Mouse (Mus musculus): Measurements from ENCODE around the gene Tshr. TPM values are rescaled to one million over a fixed set of nuclear protein-coding genes. Genes with fewer than 3 reads are reported as not detected.
"Not testable (repeated sequence)": the region's sequence is repeated elsewhere in the genome, so short reads cannot be mapped to it uniquely, and the experiment has no call there.

Tshr gene
- total and polyA plus RNA-seq, 2 experiments from 2014 or later, result 0.53 to 0.55 TPM

GRCm38 (mm10) chr12:91551773-91552526 lies 167.6 kb downstream of the Tshr start:
- Histone ChIP-seq H3K4me2 (ENCODE audit: low read depth, low read length, poor library complexity, severe bottlenecking) (peak overlapping the region; percentile 12), H3K4me3 (ENCODE audit: low read depth, low read length) (no peak overlapping the region), H3K9me3 (ENCODE audit: low read length) (no peaks in the 10 kb centered on the region), H3K36me3 (ENCODE audit: insufficient read depth, low read length) (no peaks in the 10 kb centered on the region), H3K4me1 (ENCODE audit: insufficient read depth, low read length) (no peaks in the 10 kb centered on the region), H3K27ac (ENCODE audit: low read depth, low read length) (no peak overlapping the region), H3K9ac (replicated peaks; ENCODE audit: low read length, poor library complexity, severe bottlenecking) (no peak overlapping the region), H3K27me3 (ENCODE audit: insufficient read depth, low read length) (no peaks in the 10 kb centered on the region)
- ATAC-seq (ENCODE audit: low FRiP score), result peak; percentile 71
- WGBS, result 41% methylated on average over 19 of the region's 19 CpGs
- DNase-seq (ENCODE audit: low spot score), result peak; percentile 69
- no peak for TF ChIP-seq CTCF (IDR thresholded peaks at IDR 0.05)

- H3K36me3 ChIP-seq (ENCODE audit: insufficient read depth, low read length); H3K4me3 ChIP-seq (ENCODE audit: low read depth, low read length); ATAC-seq (ENCODE audit: low FRiP score); H3K9ac ChIP-seq (replicated peaks; ENCODE audit: low read length, poor library complexity, severe bottlenecking); H3K4me1 ChIP-seq (ENCODE audit: insufficient read depth, low read length); H3K27me3 ChIP-seq (ENCODE audit: insufficient read depth, low read length); H3K27ac ChIP-seq (ENCODE audit: low read depth, low read length); H3K9me3 ChIP-seq (ENCODE audit: low read length); DNase-seq (ENCODE audit: low spot score); H3K4me2 ChIP-seq (ENCODE audit: low read depth, low read length, poor library complexity, severe bottlenecking): not testable (repeated sequence)
- WGBS, result 79% methylated on average over 8 of the region's 8 CpGs
Observed at GRCm38 (mm10) chr12:91557358-91558005, 173.1 kb downstream of the Tshr start.

DNA sequence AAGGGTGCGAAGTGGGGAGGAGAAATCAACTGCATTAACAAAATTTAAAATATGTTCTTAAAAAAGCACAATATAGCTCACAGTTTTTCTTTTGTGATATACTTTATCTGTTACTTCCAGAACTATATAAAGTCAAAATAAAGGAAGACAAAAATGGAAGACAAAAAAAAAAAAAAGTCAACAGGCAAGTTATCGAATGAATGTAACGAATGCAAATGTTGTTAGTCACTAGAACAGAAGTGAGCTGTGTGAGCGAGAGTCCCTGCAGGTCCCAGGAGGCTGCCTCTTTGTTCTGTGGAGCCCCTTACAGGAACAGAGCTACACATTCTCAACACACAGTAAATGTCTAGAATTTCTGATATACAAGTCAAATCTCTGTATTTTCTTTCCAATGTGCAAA lies 173.8 kb downstream of the Tshr start:
- WGBS, result 68% methylated on average over 4 of the region's 4 CpGs
- not testable (repeated sequence) for H3K4me1 ChIP-seq (ENCODE audit: insufficient read depth, low read length); DNase-seq (ENCODE audit: low spot score); H3K9me3 ChIP-seq (ENCODE audit: low read length); H3K4me3 ChIP-seq (ENCODE audit: low read depth, low read length); H3K4me2 ChIP-seq (ENCODE audit: low read depth, low read length, poor library complexity, severe bottlenecking); H3K27me3 ChIP-seq (ENCODE audit: insufficient read depth, low read length); H3K27ac ChIP-seq (ENCODE audit: low read depth, low read length); H3K9ac ChIP-seq (replicated peaks; ENCODE audit: low read length, poor library complexity, severe bottlenecking); H3K36me3 ChIP-seq (ENCODE audit: insufficient read depth, low read length); ATAC-seq (ENCODE audit: low FRiP score)

GRCm38 (mm10) chr12:91567145-91567544 lies 182.8 kb downstream of the Tshr start:
- H3K27me3 ChIP-seq (ENCODE audit: insufficient read depth, low read length), result no peaks in the 10 kb centered on the region
- DNase-seq (ENCODE audit: low spot score) (no peak), ATAC-seq (ENCODE audit: low FRiP score) (no peak)
- no peak overlapping the region for H3K27ac ChIP-seq (ENCODE audit: low read depth, low read length)
- no peak overlapping the region for H3K9ac ChIP-seq (replicated peaks; ENCODE audit: low read length, poor library complexity, severe bottlenecking)
- 96% methylated on average over 4 of the region's 4 CpGs for WGBS
- TF ChIP-seq CTCF (IDR thresholded peaks at IDR 0.05), result no peak
- no peak overlapping the region for H3K4me2 ChIP-seq (ENCODE audit: low read depth, low read length, poor library complexity, severe bottlenecking)
- H3K36me3 ChIP-seq (ENCODE audit: insufficient read depth, low read length), result peaks cover 21% of the 10 kb centered on the region; the same call in 1 of the 2 replicates
- no peak overlapping the region for H3K4me3 ChIP-seq (ENCODE audit: low read depth, low read length)
- H3K9me3 ChIP-seq (ENCODE audit: low read length), result no peaks in the 10 kb centered on the region
- no peaks in the 10 kb centered on the region for H3K4me1 ChIP-seq (ENCODE audit: insufficient read depth, low read length)

DNA sequence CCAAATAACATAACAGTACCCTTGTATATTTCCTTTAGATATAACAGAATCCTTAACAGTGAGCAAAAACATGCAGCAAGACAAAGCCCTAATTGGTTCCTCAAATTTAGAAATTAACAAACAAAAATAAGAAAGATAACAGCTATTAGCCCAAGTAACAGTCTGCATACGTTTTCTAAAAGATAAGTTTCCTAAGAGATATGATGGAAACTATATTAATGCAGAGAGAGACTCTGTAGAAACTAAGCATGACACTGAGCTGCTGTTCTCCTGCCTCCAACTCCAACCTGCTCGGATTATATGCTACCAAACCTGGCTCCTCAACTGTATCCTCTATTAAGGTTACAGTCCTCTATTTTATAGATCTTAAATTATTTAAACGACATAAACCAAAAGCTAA lies 184.9 kb downstream of the Tshr start:
- H3K9ac ChIP-seq (replicated peaks; ENCODE audit: low read length, poor library complexity, severe bottlenecking), result no peak overlapping the region
- H3K36me3 ChIP-seq (ENCODE audit: insufficient read depth, low read length), result peaks cover 27% of the 10 kb centered on the region; the same call in 1 of the 2 replicates
- WGBS, result 91% methylated on average over 3 of the region's 3 CpGs
- H3K9me3 ChIP-seq (ENCODE audit: low read length), result no peaks in the 10 kb centered on the region
- H3K27me3 ChIP-seq (ENCODE audit: insufficient read depth, low read length), result no peaks in the 10 kb centered on the region
- no peak for TF ChIP-seq CTCF (IDR thresholded peaks at IDR 0.05)
- H3K27ac ChIP-seq (ENCODE audit: low read depth, low read length), result no peak overlapping the region
- H3K4me1 ChIP-seq (ENCODE audit: insufficient read depth, low read length), result no peaks in the 10 kb centered on the region
- DNase-seq (ENCODE audit: low spot score), result no peak
- H3K4me2 ChIP-seq (ENCODE audit: low read depth, low read length, poor library complexity, severe bottlenecking), result no peak overlapping the region
- no peak overlapping the region for H3K4me3 ChIP-seq (ENCODE audit: low read depth, low read length)
- ATAC-seq (ENCODE audit: low FRiP score), result no peak

- Histone ChIP-seq H3K27me3 (ENCODE audit: insufficient read depth, low read length) (no peaks in the 10 kb centered on the region), H3K36me3 (ENCODE audit: insufficient read depth, low read length) (peaks cover 34% of the 10 kb centered on the region; the same call in 1 of the 2 replicates), H3K4me3 (ENCODE audit: low read depth, low read length) (no peak overlapping the region), H3K4me1 (ENCODE audit: insufficient read depth, low read length) (no peaks in the 10 kb centered on the region), H3K27ac (ENCODE audit: low read depth, low read length) (no peak overlapping the region), H3K9me3 (ENCODE audit: low read length) (no peaks in the 10 kb centered on the region), H3K4me2 (ENCODE audit: low read depth, low read length, poor library complexity, severe bottlenecking) (no peak overlapping the region), H3K9ac (replicated peaks; ENCODE audit: low read length, poor library complexity, severe bottlenecking) (no peak overlapping the region)
- 85% methylated on average over 2 of the region's 2 CpGs for WGBS
- no peak for DNase-seq (ENCODE audit: low spot score)
- no peak for ATAC-seq (ENCODE audit: low FRiP score)
- no peak for TF ChIP-seq CTCF (IDR thresholded peaks at IDR 0.05)
Observed at GRCm38 (mm10) chr12:91571708-91572107, 187.3 kb downstream of the Tshr start.
